Mouse (Mus musculus) mammary gland, adult 2 months (tissue): ENCODE data around the gene Adam29. TPM values are rescaled to one million over a fixed set of nuclear protein-coding genes. Genes with fewer than 3 reads are reported as not detected.

Experiments used
- polyA plus RNA-seq: library from polyadenylated mRNA; depleted of rRNA; stranded (reverse); fragments of >200 nt; gene quantifications from 2 replicates; pipeline ENCODE4 v1.2.3, GENCODE M21; 2012; ENCODE audit warnings: low replicate concordance; rRNA removed

The Adam29 gene
- polyA plus RNA-seq: not detected in 2 replicates

DNA sequence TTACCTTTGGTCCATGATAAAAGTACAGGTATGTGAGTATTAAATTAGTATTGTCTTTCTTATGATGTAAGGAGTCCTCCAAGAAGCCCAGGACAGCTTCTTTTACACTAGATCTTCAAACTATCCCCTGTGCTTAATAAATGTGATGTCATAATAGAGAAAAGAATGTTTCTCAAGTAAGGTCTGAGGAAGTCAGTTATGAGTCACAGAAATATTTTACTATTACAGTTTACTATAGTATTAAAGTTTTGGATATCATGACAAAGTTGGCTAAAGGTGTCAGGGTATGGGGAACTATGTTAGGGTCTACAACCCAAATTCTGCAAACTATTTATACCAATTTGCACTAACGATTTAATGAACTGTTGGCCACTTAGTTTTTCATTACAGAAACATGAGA is at the start of gene Adam29:
Gene Adam29, minus strand, starts transcription at position 101 of the 400 bp plus-strand sequence.

DNA sequence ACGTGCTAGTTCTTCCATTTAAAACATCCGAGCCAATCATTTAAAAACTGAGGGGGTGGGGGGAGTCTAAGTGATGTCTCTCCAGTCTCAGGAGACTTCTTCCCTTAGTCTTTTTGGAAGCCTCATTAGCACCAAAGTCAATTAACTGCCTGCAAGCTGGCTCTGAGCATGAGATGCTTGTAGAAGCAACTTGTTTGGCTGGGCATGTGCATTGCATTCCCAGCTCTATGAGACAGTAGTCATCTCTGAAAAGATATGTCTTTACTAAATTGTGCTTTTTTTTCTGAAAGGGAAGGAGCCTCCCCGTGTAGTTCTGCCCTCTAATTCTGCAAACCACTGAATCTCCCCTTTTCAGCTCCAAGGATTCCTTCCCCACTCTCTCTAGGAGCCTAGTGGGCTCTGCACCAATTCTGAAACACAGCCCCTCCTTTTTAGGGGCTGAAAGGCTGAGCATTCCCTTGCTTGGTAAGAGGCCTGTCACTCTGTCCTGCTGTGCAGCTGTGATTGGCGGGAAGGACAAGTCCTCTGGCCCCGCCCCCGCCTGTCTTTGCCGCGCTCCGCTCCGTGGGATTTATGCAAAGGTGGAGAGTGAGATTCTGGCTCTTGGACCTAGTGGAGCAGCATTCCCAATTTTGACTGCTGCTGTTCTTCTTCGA is 33.2 kb upstream of the Adam29 start, which contains the start of gene Glra3:
Gene Glra3, plus strand, starts transcription at position 591 of the 656 bp plus-strand sequence.

Other genes starting within 250 kb of the Adam29 start
- not detected in 2 replicates for gene Glra3, start 33.5 kb upstream of the Adam29 start, polyA plus RNA-seq